Mouse (Mus musculus) cerebellum, adult 2 months (tissue): ENCODE data around the gene Fbxl20.

ENCODE experiments used
- CTCF ChIP-seq: fragments of 200-500 bp; IDR thresholded peaks from 2 replicates; pipeline ENCODE4 v1.5.1; 2011; ENCODE audit warnings: low read depth, mild to moderate bottlenecking, control low read depth, low read length, moderate library complexity, borderline replicate concordance; ENCODE audit not compliant: insufficient read depth
- POLR2A ChIP-seq: fragments of 200-500 bp; IDR thresholded peaks from 2 replicates; pipeline ENCODE4 v1.6.1; 2011; ENCODE audit warnings: low read length, control low read depth, borderline replicate concordance; ENCODE audit not compliant: insufficient read depth

DNA sequence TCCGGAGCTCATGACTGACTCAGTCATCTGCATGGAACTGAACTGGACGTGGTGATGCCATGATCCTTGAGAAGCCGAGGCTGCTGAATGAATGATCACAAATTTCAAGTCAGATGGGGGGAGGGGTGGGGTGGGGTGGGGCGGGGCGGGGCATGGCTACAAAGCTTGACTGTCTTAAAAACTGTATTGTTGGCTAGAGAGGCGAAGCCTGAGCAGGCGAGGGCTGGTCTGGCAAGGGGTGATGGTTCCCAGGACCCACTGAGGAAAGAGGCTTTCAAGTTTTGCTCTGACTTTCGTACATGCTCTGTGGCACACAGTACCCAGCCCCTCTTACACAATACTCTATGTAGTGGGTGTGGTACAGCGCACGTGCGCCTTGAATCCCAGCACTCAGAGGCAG lies 12.4 kb downstream of the Fbxl20 start:
- TF ChIP-seq CTCF (no peak), POLR2A (no peak)
